Mouse (Mus musculus): ENCODE data around the gene Galm. TPM values are rescaled to one million over a fixed set of nuclear protein-coding genes. Genes with fewer than 3 reads are reported as not detected.
"Not testable (repeated sequence)": the region's sequence is repeated elsewhere in the genome, so short reads cannot be mapped to it uniquely, and the experiment has no call there.

The Galm gene
- total RNA-seq, 2 experiments from 2014 or later: 2.6 to 2.7 TPM

DNA sequence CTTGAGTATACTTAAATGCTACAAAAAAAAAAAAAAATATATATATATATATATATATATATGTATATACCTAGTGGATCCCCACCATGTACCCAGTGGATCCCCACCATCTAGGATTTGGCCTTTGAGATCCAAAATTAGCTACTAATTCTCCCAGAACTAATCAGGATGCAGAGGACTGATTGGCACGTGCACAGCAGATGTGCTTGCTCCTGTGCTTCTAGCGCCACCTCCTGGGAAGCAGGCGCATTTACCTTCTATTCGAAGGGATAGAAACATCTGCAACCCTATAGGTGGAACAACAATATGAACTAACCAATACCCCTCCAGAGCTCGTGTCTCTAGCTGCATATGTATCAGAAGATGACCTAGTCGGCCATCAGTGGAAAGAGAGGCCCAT is 52.7 kb downstream of the Galm start:
- intact Hi-C loops (cut with DNase I): loop anchor here (1.0 to 10.0 kb wide), 4 partner anchors 132 to 315 kb away; partner anchors contain the start of gene Atl2
- DNase-seq (ENCODE audit: low spot score in 2 of 2): peak; percentile 57 to 58

DNA sequence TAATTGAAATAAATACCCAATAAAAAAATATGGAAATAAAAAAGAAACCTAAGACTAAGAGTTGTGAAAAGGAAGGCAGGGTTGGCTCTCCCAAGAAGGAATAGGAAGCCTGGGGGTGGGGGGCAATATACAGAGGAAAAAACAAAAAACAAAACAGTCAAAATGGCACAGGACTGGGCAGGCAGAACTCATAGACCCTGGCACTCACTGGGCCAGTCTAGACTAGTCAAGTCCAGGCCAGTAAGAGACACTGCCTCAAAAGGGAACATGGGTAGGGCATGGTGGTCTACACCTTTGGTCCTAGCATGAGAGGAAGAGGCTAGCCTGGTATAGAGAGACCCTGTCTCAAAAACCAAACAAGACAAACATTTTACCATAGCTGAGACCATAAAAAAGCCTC is 53.2 kb downstream of the Galm start:
- DNase-seq (ENCODE audit: low spot score in 2 of 2): no peak
- intact Hi-C loops (cut with DNase I): loop anchor here (1.0 to 10.0 kb wide), 3 partner anchors 132 to 316 kb away; no protein-coding TSS in a partner anchor

DNA sequence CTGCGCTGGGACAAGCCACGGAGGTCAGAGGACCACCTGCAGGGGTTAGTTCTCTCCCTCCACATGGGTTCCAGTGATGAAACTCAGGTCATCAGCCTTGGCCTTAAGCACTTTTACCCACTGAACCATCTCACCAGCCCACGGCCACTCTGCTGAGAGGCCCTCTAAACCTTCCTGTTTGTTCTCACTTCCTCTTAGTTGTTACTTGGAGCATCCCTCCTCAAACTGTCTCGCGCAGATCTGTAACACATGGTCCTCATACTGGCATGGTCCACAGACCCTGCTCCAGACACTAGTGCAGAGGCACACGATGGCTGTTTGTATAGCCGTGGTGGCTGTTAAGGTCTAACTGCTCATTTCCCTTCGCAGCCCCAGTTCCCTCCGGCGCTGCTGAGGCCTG is 56.3 kb downstream of the Galm start:
- intact Hi-C loops (cut with DNase I): loop anchor here (10.0 kb wide), 2 partner anchors 169 to 319 kb away; no protein-coding TSS in a partner anchor
- no peak for DNase-seq (ENCODE audit: low spot score in 2 of 2)

DNA sequence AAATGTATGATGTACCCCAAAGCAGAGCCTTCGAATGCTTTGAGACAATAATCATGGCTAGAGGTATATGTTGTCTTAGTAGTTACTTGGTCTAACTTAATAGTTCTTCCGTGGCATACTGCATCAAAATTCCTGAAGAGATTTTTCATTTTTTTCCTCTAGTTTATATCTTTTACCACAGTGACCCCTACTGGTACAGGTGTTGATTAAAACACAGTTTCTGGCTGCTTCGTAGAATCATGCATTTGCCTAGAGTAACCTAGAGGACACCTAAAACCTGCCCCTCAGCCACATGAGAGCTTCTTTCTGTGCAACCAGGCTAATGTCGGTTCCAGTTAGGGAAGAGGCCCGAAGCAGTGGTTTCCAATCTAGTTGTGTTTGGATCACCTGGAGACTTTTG is 65.8 kb downstream of the Galm start:
- no peak for DNase-seq (ENCODE audit: low spot score in 2 of 2)
- intact Hi-C loops (cut with DNase I): no loop called here

DNA sequence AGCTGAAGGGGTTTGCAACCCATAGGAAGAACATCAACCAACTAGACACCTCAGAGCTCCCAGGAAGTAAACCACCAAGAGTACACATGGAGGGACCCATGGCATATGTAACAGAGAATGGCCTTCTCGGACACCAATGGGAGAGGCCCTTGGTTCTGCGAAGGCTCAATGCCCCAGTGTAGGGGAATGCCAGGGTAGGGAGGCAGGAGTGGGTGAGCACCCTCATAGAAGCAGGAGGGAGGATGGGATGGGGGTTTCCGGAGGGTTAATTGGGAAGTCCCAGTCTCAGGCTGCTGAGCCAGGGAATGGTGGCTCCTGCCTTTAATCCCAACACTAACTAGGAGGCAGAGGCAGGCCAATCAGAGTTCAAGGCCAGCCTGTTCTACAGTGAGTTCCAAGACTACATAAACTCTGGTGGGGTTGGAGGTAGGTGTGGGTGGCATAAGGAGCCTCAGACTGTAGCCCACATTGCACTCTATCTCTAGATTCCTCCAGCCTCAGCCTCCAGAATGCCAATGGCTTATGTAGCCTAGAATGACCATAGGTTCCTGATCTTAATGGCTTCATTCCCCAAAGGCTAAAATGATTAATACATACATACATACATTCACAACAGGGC is 72.0 kb downstream of the Galm start:
- DNase-seq (ENCODE audit: low spot score in 2 of 2): no peak
- intact Hi-C loops (cut with DNase I): no loop called here

DNA sequence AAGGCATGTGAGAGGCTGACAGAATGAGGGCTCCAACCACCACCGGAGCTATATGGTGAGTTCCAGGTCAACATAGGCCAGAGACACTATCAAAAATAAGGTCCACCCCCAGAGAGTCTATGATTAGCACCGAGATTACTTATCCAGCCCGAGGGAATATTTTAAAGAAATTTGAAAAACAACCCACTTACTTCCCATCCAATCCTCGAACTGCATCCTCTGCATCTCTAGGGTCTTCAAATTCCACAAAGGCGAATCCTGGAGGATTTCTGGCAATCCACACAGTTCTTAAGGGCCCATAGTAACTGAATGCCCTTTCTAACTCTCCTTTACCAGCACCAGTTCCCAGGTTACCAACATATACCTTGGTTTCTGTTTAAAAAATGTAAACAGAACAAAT is 78.4 kb downstream of the Galm start:
- intact Hi-C loops (cut with DNase I): loop anchor here (2.0 kb wide), 1 partner anchor 19 kb away; the partner anchor contains the start of gene Gemin6
- no peak for DNase-seq (ENCODE audit: low spot score in 2 of 2)

DNA sequence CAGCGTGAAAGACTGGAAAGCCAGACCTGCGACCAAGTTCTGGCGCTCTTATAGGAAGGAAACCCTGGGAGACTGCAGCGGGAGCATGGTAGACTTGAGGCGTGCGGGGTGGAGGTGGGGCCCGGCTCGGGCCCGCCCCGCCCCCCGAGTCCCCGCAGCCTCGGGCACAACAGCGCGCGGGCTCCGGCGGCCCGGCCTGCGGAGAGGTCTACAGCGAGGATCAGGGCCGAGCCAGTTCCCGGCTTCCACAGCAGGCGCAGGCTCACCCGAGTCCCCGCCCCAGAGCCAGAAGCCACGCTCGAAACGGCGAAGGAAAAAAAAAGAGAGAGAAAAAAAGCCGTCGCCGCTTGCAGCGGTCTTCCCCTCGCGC is 79.0 kb downstream of the Galm start:
- intact Hi-C loops (cut with DNase I): loop anchor here (2.0 kb wide), 1 partner anchor 19 kb away; the partner anchor contains the start of gene Gemin6
- no peak for DNase-seq (ENCODE audit: low spot score in 2 of 2)

DNA sequence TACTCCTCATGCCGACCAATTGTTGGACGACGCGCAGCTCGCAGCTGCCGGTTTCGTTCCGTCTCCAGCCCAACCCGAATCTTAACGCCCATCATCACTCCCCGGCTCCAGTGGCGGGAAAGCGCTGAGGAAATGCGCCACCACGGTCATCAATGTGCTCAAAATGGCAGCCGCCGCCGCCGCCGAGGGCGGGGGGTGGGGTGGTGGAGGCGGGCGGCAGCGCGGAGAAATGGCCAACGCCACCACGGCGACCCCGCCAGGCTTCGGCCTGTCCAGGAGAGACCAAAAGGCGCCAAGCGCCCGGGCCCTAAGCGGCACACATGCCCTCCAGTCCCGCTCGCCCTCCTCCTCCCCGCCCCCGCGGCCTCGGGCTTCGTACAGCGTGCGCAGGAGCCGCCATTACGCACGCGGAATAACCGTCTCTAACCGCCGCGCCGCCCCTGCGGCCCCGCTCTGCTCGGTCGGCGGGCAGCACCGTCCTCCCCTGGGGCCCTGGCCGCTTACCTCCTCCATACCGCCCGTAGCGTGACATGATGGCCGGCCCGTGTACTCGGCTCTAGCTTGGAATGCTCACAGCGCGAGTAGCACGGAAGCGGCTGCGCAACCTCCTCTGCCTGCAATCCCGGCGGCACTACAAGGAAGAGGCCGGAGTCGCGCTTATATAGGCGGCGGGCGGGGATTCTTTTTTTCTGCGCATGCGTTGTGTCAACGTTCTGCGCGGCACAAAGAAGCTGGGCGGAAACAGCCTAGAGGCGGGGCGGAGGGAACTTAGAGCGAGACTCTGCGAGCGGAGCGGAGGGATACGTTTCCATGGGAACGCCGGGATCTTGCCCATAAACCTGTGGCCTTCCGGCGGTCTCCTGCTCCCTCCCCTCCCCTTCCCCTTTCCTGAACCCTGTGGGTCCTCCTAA is 79.7 kb downstream of the Galm start, which contains the start of the genes Srsf7 and Ttc39d:
Srsf7 (minus strand) TSS at position 637 of the 911 bp plus-strand sequence.
Ttc39d (plus strand) TSS at position 790 of the 911 bp plus-strand sequence.
- intact Hi-C loops (cut with DNase I): loop anchor here (1.0 to 2.0 kb wide), 2 partner anchors 18 to 28 kb away; partner anchors contain the start of gene Gemin6
- peak; percentile 98 to 99 for DNase-seq (ENCODE audit: low spot score in 2 of 2)

DNA sequence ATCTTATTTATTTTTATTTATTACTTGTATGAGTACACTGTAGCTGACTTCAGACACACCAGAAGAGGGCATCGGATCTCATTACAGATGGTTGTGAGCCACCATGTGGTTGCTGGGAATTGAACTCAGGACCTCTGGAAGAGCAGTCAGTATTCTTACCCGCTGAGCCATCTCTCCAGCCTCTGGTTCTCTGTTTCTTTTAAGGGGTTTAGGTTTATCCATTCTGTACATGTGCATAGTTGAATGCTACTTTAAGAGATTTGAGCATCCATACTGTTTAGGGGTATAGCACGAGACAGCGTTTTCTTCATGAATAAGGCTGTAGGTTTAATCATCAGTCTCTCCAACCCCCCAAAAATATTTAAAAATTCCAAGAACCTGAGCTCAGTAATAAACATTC is 86.7 kb downstream of the Galm start:
- intact Hi-C loops (cut with DNase I); DNase-seq (ENCODE audit: low spot score in 2 of 2): not testable (repeated sequence)

DNA sequence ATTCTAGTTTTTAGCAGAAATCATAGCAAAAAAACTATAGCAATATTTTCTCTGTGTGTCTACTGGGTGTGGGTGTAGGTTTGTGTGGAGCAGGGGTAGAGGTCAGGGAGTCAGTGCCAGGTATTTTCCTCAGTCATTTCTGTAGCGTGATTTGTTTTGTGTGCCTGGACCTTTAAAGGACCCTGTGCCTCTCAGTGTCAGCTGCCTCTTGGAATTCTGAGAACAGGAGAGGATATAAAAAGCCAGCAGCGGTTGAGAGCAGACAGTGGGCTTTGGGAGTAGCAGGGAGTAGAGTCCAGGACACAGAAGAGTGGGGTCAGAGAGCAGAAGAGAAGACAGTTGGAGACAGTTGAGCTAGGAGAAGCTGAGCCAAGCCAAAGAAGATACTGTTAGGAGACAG is 92.9 kb downstream of the Galm start:
- DNase-seq (ENCODE audit: low spot score in 2 of 2): no peak
- intact Hi-C loops (cut with DNase I): no loop called here

DNA sequence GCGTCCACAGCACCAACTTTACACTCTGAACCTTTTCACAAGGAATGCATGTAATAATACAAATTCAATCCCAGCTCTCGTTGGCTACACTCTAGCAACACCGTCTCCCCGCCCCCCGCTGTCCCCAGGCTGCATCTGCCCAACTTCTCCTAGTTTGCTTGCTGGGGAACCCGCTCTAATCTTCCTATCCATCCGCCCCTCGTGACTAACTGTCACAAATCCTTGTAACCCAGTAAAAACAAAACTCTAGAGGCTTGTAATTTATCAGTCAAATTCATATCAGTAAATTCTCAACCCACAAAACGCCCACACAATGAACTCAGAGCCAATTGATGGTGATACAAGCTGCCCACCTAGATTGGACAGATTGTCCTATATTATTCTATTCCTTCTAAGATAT is 93.9 kb downstream of the Galm start:
- intact Hi-C loops (cut with DNase I): no loop called here
- DNase-seq (ENCODE audit: low spot score in 2 of 2): no peak

DNA sequence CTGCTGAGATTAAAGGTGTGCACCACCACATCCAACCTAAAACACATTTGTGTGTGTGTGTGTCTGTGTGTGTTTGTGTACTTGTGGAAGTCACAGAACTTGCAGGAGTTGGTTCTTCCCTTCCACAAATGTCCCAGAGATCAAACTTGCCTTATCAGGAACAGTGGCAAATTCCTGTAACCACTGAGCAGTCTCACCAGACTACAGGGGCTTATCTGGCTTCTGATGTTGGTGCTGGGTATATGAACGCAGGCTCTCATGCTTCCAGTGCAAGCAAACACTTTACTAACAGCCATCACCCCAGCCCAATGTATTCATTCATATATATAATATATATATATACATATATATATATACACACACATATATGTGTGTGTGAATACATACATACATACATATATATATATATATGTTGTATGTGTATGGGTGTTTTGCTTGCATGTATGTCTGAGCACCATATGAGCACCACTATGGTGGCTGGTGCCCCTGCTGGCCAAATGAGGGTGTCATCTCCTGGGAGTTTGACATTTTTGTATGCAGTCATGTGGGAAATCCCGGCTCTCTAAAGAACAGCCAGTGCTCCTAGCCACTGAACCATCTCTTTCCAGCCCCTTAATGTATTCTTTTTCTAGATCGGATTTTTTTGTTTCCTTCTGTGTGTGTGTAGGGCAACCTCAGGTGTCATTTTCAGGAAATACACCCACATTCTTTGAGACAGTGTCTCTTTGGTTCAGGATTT is 94.8 kb downstream of the Galm start:
- DNase-seq (ENCODE audit: low spot score in 2 of 2): no peak
- intact Hi-C loops (cut with DNase I): no loop called here

DNA sequence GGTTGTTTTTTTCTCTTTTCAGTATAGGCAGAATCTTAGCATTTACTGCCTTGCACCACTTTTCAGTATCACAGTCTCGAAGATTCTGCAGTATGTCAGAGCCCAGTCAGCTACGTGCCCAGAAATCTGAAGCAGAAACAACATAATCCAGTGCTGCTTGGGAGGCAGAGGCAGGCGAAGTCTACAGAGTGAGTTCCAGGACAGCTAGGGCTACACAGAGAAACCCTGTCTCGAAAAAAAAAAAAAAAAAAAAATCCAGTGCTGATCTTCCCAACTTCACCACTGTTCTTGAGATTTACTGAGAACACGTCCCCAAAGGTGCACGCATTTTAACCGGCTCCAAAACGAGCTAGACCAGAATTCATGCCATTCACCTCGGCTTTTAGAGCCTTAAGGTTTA is 96.6 kb downstream of the Galm start:
- intact Hi-C loops (cut with DNase I): loop anchor here (2.0 kb wide), 1 partner anchor 17 kb away; the partner anchor contains the start of genes Srsf7 and Ttc39d
- no peak for DNase-seq (ENCODE audit: low spot score in 2 of 2)

DNA sequence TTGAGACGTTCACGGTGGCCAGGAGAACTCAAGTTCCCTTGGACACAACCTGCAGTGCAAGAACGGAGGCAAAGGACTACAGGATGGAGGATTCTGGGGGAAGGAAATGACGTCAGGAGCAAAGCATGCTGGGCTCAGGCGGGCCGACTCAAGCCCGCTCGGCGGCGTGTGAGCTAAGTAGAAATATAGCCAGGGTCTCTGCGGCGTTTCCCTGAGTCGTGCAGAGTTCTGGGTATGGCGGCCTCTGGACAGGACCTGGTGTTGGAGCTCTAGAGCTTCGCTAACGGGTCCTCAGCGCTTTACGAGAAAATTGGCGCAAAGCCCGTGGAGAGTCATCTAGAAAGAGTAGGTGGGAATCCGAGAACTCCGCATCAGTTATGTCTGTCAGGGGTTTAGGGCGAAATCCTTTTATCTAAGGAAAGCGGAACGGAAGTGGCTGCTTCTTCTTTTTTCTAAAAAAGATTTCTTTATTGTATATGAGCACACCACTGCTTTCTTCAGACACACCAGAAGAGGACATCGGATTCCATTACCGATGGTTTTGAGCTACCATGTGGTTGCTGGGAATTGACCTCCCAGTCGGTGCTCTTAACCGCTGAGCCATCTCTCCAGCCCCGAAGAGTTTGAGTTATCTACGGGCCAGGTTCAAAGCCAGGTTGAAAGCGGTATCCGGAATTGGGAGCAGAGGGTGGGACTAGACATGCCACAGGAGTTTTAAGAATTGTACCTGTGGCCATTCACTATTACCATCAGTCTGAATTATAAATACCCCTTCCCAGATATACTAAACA is 97.2 kb downstream of the Galm start, which contains the start of gene Gemin6:
Gemin6 (plus strand) TSS at position 116 of the 791 bp plus-strand sequence.
- intact Hi-C loops (cut with DNase I): loop anchor here (2.0 kb wide), 1 partner anchor 18 kb away; the partner anchor contains the start of genes Srsf7 and Ttc39d
- DNase-seq (ENCODE audit: low spot score in 2 of 2): peak; percentile 89 to 90

DNA sequence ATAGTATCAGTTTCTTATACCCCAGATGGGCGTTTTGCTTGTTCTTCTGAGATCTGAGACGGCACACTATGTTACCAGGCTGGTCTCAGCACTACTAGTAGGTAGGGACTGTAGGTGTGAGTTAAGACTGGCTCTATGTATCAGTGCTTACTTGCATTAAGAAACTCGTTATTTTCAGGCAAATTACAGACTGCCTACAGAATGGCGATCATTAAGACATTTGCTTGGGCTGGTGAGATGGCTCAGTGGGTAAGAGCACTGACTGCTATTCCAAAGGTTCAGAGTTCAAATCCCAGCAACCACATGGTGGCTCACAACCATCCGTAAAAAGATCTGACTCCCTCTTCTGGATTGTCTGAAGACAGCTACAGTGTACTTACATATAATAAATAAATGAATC is 97.9 kb downstream of the Galm start:
- intact Hi-C loops (cut with DNase I): loop anchor here (2.0 kb wide), 1 partner anchor 18 kb away; the partner anchor contains the start of genes Srsf7 and Ttc39d
- not testable (repeated sequence) for DNase-seq (ENCODE audit: low spot score in 2 of 2)

DNA sequence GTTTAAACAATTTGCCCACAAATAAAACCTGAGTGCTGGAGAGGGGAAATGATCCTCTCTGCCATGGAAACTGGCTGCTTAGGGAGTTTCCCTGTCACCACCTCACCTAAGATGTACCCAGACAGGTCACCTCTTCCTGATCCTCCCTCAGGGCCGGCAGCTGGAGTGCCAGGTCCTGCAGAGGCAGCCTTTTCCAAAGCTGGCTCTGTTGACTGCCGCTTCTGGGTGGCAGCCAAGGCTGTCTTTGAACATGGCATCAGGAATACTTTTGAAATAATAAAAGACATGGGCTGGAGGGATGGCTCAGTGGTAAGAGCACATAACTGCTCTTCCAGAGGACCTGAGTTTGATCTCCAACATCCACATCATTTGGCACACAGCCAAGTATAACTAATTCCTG is 102.1 kb downstream of the Galm start:
- DNase-seq (ENCODE audit: low spot score in 2 of 2): no peak
- intact Hi-C loops (cut with DNase I): no loop called here

DNA sequence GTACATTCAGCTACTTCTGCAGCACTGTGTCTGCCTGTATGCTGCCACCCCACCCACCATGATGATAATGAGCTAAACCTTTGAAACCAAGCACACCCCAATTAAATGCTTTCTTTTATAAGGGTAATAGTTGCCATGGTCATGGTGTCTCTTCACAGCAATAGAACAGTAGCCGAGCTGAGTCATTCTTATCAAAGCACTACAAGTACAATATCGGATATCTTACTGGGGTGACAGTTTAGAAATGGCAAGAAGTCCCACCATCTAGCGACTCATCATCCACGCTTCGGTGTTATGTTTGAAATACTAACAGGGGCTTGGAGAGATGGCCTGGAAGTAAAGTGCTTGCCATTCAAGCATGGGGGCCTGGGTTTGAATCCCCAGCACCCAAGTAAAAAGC is 106.6 kb downstream of the Galm start:
- intact Hi-C loops (cut with DNase I): no loop called here
- DNase-seq (ENCODE audit: low spot score in 2 of 2): no peak

DNA sequence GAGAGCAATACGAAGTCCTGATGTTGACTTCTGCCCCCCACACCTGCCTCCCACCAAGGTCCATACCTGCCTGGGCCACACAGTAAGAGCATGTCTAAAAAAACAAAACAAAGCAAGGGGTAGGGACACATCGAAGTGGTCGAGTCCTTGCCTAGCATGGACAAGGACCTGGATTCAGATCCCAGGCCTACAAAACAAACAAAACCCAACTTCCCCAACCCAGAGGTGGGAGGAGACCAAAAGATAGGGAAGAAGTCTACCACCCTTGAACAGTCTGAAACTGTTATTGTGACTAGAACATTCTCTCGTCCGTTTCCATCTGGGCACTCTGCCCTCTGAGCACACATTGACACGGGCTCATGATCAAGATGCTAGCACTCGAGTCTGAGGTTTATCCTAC is 107.1 kb downstream of the Galm start:
- intact Hi-C loops (cut with DNase I): no loop called here
- no peak for DNase-seq (ENCODE audit: low spot score in 2 of 2)
